Mouse (Mus musculus) adrenal gland, postnatal 25 days (tissue): ENCODE results near the gene Hydin. TPM values are rescaled to one million over a fixed set of nuclear protein-coding genes. Genes with fewer than 3 reads are reported as not detected.
A peak's percentile ranks its signal among the peaks of the same experiment; 100 is the strongest.

Experiments used
- DNase-seq: peaks from one replicate; pipeline ENCODE4 v3.0.0; 2021; ENCODE audit warnings: mixed read lengths
- microRNA-seq, 2 experiments: library from miRNA; unstranded; fragments of <30 nt; microRNA quantifications; one replicate each; pipeline ENCODE4 v1.2.0; 2021
- total RNA-seq: library from RNA; stranded (reverse); gene quantifications from 2 replicates; pipeline ENCODE4 v1.2.3, GENCODE M21; 2021

Gene Hydin
- total RNA-seq, 1 experiment from 2014 or later, result 0.49 TPM

GRCm38 (mm10) chr8:110636182-110636581, 369.4 kb downstream of the Hydin start:
- peak; percentile 26 for DNase-seq

GRCm38 (mm10) chr8:110642331-110642730, 375.6 kb downstream of the Hydin start:
- peak; percentile 45 for DNase-seq

- DNase-seq, result no peak
Observed at GRCm38 (mm10) chr8:110643177-110643576, 376.4 kb downstream of the Hydin start.

GRCm38 (mm10) chr8:110644422-110644821, 377.6 kb downstream of the Hydin start:
- no peak for DNase-seq

DNA sequence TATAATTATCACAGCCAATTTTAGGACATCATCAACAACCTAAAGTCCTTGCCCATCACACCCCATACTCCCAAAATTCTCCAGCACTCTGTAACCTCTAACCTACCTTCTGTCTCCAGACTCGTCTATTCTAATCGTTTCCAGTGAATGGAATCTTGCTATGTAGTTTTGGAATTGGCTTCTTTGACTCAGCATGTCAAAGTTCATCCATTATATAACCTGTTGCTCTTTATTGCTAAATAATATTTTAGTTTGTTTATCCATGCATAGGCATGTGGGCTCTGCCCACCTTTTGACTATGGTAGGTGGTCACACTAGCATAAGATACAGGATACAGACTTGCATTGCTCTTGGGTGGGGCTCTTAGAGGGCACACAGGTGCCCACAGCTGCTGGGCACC, 378.1 kb downstream of the Hydin start:
- no peak for DNase-seq

DNA sequence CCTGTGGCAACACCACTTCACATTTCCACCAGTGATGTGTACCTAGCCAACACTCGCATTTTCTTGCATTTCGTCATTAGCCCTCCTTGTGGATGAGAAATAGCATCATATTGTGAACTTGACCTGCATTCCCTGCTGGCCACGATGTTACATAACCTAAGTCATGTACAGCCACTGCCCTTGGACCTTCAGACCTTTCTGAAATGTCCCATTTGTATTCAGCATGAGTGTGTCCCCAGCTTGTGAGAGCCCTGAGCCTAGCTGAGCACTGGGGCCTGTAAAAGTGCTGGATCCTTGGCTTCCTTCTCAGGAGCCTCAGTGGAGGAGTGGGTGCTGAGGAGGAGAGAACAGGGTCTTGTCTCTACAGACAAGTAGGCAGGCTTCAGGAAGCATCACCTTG, 378.6 kb downstream of the Hydin start:
- DNase-seq, result no peak

GRCm38 (mm10) chr8:110646064-110646463, 379.3 kb downstream of the Hydin start:
- DNase-seq, result peak; percentile 85

- no peak for DNase-seq
Observed at GRCm38 (mm10) chr8:110648577-110648976, 381.8 kb downstream of the Hydin start.

DNA sequence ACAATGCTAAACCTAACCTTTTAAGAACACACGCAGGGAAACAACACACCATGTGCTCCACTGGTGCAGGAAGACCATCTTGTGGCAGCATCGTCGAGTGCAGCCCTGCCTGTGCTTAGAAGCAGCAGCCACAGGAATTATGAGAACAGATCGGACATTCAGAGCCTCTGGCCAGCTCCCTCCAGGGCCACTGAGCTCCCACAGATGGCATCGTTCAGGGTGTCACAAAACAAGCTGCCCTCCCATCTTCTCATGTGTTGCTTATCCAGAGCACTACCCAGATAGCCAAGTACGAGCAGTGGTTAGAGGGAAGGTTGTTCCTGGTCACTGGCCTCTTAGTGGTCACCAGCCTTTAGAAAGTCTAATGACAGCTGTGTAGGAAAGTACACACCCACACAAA, 382.5 kb downstream of the Hydin start:
- no peak for DNase-seq

DNA sequence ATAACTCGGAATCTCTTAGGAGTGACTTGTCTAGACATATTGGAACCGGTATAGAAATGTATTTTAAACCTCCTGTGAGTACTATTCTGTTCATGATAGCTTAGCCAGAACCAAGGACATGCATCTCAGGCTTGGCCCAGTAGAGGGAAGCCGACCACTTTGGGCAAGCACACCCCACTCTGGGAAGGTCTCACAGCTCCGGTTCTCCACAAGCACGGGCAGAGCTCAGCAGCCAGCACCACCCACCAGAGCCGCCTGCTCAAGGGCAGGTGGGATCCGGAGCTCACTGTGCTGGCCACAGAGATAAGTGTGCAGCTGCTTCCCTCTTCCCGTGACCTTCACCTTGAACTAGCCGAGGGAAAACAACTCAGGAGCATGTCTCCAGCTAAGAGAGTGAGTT, 384.1 kb downstream of the Hydin start:
- peak; percentile 24 for DNase-seq

DNA sequence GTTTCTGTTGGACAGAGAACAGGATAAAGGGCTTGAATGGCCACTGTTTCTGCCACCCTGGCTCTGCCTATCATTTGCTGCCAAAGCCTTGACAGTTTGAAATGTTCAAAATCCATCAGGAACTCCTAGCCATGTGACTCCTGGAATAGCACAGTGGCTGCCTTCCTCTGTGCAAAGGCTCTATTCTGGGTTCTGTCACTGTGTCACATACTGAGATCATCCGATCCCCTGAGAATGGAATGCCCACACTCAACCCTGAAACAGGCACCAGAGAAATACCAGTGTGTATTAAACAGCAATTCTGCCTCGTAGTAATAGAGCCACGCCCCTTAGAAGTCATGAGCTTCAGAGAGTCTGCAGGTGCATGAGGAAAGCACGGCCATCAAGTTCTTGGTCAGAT, 385.1 kb downstream of the Hydin start:
- no peak for DNase-seq

GRCm38 (mm10) chr8:110654075-110655060, 387.6 kb downstream of the Hydin start:
- no peak for DNase-seq

- no peak for DNase-seq
Observed at GRCm38 (mm10) chr8:110655827-110656226, 389.1 kb downstream of the Hydin start.

DNA sequence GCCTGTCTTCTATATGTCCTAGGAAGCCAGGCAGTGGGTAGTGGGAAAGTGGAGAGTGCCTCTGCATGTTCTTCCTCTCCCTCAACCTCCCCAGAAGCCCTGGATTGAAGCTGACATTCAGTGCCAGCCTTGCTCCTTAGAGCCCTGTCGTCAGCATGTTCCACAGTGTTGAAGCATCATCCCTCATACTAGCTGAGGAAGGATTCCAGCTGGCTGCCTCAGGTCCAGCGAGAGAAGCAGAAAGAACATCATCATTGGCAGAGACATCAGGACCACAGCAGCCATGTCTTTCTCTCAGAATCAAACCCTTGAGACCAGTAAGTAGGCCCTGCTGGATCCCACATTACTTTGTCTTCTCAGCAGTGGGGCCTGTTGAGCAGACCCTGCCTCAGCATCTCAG, 390.9 kb downstream of the Hydin start:
- no peak for DNase-seq

Small RNA genes within 50 kb of the gene (microRNA-seq; reads per million reads assigned to microRNA genes)
- 0 reads per million in 2 experiments for gene Gm44489
- 0 to 0.36 reads per million in 2 experiments for gene Gm47306

Other genes starting within 250 kb of the Hydin start
- gene Chst4, start 227.2 kb upstream of the Hydin start, total RNA-seq, result 0.27 and 0.62 TPM in 2 replicates
- gene Zfp612, start 187.2 kb upstream of the Hydin start, total RNA-seq, result 9.0 and 10.0 TPM in 2 replicates
- gene Gm21964, start 165.8 kb upstream of the Hydin start, total RNA-seq, result not detected in 2 replicates
- not detected in 2 replicates for gene Gm17720, start 164.2 kb upstream of the Hydin start, total RNA-seq
- 0.52 TPM in 1 of 2 replicates, not detected in the other for gene Calb2, start 98.8 kb upstream of the Hydin start, total RNA-seq
- 8.6 and 9.6 TPM in 2 replicates for gene Cmtr2, start 51.3 kb upstream of the Hydin start, total RNA-seq